Mouse (Mus musculus): ENCODE data around the gene Guca2b.

Gene Guca2b

DNA sequence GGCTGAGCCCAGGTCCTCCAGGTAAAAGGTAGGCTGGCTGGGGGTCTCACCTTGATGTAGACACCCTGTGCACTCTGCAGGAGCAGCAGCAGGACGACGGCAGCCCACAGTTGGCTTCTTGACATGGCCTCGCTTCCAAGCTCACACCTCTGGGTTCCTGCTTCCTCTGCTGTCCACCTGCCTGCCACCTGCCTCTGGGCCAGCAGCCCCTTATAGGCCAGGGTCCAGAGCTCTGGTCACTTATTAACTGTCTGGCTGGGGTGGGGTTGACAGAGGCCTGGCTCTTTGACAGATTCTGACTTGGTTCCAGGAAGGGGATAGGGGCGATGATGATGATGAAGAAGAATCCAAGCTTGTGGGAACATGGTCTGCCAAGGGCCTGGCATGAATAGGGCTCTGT is at the start of gene Guca2b:
Gene Guca2b, minus strand, starts transcription at position 224 of the 400 bp plus-strand sequence.
- no peak for TF ChIP-seq GATA4 (IDR thresholded peaks at IDR 0.05; ENCODE audit: insufficient replicate concordance, low read length)

DNA sequence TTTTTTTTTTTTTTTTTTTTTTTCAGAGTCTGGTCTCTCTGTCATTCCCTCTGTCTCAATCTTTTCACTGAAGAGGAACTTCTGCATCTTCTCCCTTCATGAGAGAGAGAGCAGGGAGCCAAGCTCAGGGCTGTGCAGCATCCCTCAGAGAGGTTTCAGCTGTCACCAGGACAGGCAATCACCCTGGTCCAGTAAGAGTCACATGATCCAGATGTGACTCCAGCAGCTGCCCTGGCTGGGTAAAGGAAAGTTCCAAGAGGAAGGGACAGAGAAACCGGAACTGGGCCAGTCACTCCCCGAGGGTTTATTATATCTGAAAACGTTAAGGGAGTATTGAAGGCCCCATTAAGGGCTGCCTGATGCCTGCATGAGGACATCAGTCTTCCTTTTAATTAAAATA is 49.0 kb upstream of the Guca2b start:
- TF ChIP-seq GATA4 (IDR thresholded peaks at IDR 0.05; ENCODE audit: insufficient replicate concordance, low read length) = no peak

DNA sequence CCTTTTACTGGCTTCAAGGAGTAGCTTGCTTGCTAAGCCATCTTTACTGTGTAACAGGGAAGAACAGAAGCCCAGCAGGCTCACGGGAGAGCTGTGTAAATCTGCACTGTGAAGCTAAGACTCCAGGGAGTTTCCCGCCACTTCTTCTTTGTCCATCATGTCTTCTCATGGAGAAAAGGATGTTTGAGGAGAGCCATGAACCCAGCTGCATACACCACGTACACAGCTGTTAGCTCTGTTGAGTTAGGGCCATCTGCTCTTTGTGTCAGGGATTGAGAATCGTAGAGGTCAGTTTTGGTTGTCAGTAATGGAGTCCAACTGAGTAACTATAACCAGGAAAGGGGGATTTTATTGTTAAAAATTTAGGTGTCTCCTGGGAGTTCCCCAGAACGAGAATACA is 48.6 kb upstream of the Guca2b start:
- TF ChIP-seq GATA4 (IDR thresholded peaks at IDR 0.05; ENCODE audit: insufficient replicate concordance, low read length) = no peak

DNA sequence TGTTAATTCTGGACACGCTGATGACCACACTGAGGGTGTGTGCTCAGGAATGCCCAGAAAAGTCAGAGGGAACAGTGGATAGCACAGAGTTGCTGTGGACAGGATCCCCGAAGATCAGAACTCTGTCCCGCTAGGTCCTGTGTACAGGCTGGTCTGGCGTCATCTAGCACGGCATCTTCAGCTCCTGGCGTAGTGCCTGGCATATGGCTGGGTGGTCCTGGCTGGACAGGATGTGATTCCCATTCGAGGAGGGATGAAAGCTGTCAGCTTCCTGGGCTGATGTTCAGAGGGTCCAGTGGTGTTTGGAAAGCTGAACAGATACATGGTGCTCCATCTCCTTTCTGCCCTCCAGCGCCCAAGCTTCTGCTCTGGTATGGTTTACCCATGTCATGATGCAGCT is 45.2 kb upstream of the Guca2b start:
- TF ChIP-seq GATA4 (IDR thresholded peaks at IDR 0.05; ENCODE audit: insufficient replicate concordance, low read length) = no peak

GRCm38 (mm10) chr4:119701269-119701954 is 42.7 kb upstream of the Guca2b start:
- TF ChIP-seq GATA4 (IDR thresholded peaks at IDR 0.05; ENCODE audit: insufficient replicate concordance, low read length) = no peak

- TF ChIP-seq GATA4 (IDR thresholded peaks at IDR 0.05; ENCODE audit: insufficient replicate concordance, low read length) = no peak
These were observed 39.6 kb upstream of the Guca2b start for GRCm38 (mm10) chr4:119698339-119698738.

DNA sequence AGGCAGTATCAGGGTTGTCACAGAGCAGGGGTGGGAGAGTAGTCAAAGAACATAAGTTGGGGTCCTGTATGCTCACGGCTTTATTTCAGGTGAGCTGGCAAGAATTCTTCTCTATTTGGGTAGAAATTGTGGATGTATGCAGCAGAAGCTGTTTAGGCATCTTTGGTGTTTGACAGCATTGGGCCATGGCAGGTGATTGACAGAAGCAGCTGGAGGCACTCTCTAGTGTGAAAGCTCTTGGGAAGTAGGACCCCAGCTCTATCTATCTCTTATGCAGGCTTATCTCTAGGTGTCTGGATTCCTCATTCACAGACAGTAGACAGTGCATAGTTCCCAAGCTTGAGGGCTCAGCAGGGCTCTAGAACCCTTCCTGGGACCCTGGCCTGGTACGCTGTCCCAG is 27.0 kb upstream of the Guca2b start:
- no peak for TF ChIP-seq GATA4 (IDR thresholded peaks at IDR 0.05; ENCODE audit: insufficient replicate concordance, low read length)

- no peak for TF ChIP-seq GATA4 (IDR thresholded peaks at IDR 0.05; ENCODE audit: insufficient replicate concordance, low read length)
These were observed 23.8 kb upstream of the Guca2b start for GRCm38 (mm10) chr4:119682596-119682995.

- TF ChIP-seq GATA4 (IDR thresholded peaks at IDR 0.05; ENCODE audit: insufficient replicate concordance, low read length) = no peak
These were observed 13.9 kb upstream of the Guca2b start for GRCm38 (mm10) chr4:119672685-119673084.

DNA sequence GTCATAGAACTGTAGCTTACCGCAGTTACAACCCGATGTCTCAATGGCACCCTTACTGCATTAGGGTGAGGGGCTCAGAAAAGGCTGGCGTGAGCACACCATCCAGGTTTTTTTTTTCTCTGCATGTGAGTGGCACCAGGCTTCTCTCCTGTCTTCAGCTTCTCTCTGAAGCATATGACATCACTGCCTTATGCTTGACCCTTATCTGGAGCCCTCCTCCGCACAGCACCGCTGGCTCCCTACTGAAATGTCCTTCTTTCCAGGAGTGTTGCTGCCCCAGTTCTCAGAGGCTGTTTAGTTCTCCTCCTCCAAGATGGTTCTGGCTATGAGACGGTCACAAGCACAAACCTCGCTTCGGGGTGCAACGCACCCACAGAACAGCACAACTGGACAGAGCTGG is 12.4 kb upstream of the Guca2b start:
- no peak for TF ChIP-seq GATA4 (IDR thresholded peaks at IDR 0.05; ENCODE audit: insufficient replicate concordance, low read length)

DNA sequence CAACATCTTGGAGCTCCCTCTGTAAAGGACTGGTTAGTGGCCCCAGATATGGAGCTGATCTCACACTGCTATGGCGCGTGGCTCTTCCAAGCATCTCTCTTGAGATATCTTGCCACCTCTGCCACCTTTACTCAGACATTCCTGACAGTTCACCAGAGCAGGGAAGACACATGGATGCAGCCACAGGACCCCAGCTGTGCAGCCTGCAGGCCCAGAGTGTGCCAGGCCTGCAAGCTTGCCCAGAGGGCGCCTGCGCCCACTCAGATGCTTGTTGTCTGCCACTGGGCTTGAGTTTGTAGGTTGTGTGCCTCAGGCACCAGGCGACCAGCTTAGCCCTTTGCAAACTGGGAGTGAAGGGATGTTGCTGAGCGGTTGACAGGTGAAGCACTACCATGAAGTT is 12.0 kb upstream of the Guca2b start:
- TF ChIP-seq GATA4 (IDR thresholded peaks at IDR 0.05; ENCODE audit: insufficient replicate concordance, low read length) = no peak

GRCm38 (mm10) chr4:119670210-119670555 is 11.4 kb upstream of the Guca2b start:
- no peak for TF ChIP-seq GATA4 (IDR thresholded peaks at IDR 0.05; ENCODE audit: insufficient replicate concordance, low read length)

DNA sequence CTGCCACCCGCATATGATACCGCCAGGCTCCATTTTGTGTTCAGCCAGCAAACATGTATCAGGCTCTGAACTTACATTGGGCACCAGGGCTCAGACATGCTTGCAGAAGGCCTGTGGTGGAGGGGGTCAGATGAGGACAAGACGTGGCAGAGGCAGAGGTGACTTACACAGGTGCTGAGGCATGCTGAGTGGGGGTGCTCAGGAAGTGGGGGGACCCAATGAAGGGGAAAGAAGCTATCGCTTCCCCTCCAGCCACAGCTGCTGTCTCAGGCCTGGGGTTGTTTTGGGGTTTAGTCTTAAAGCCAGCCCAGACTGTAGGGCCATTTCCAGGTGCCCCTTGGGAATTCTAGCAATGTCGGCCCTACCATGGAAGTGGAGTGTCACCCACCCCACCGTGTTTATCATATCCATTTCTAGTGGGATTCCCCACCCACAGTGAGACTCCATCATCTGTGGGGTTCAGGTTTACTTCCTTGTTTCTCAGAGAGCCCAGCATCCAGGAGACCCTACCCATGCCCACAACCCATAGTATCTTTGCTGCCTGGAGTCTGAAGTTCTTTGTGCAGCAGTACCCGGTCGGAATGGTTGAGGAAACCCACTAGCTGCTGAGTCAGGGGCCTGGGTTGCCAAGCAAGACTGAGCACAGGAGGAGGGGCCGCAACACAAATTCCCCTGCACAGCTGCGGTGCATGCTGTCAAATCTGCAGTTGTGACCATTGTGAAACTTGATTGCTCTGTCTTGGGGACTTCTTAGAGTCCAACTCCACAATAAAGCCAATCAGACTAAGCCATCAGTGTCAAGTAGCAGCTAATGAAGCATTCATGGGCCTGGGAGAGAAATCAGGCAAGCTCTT is 10.8 kb upstream of the Guca2b start:
- no peak for TF ChIP-seq GATA4 (IDR thresholded peaks at IDR 0.05; ENCODE audit: insufficient replicate concordance, low read length)

DNA sequence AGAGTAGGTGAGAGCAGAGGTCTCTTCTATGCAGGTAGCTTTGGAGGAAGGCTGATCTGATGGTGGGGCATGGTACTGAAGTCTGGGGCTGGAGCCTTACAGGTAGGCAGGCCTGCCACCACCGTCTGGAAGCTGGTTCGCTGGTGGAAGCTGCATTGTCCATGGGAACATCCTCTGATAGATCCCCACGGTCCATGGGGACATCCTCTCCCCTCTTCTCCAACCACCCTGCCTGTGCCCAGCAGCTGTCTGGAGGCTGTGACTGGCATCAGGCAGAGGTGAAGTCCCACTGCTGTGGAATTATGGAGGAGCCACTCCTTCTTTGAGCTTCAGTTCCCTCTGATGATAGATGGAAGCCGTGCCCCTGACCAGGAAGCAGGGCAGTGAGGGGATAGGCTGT is 9.8 kb upstream of the Guca2b start:
- no peak for TF ChIP-seq GATA4 (IDR thresholded peaks at IDR 0.05; ENCODE audit: insufficient replicate concordance, low read length)

DNA sequence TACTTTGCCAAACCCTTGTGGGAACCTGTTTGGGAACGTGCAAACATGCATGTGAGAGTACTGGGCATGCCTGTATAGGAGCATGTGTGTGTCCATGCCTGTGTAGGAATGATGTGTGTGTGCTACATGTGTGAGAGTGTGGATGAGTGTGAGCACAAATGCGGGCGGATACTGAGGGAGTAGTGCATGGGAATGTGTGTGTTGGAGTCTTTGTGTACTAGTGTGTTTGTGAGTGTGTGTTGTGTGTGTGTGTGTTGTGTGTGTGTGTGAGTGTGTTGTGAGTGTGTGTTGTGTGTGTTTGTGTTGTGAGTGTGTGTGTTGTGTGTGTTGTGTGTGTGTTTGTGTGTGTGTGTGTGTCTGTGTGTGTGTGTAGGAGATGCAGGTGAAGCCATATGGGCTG is 9.4 kb upstream of the Guca2b start:
- no peak for TF ChIP-seq GATA4 (IDR thresholded peaks at IDR 0.05; ENCODE audit: insufficient replicate concordance, low read length)

GRCm38 (mm10) chr4:119667454-119667853 is 8.7 kb upstream of the Guca2b start:
- no peak for TF ChIP-seq GATA4 (IDR thresholded peaks at IDR 0.05; ENCODE audit: insufficient replicate concordance, low read length)

All from liver, adult (tissue).